Mouse (Mus musculus) left cerebral cortex, postnatal 36 days (tissue): ENCODE results near the gene Ninj1. TPM values are rescaled to one million over a fixed set of nuclear protein-coding genes. Genes with fewer than 3 reads are reported as not detected.

Source experiments
- DNase-seq, 2 experiments: peaks; one replicate each; pipeline ENCODE4 v3.0.0; 2021 to 2022; ENCODE audit warnings: low spot score in 2 of 2, mixed read lengths in 1 of 2
- intact Hi-C: fragments of 180-260 bp; cut with DNase I; formaldehyde crosslinking; loops from one replicate; pipeline ENCODE4 v1.15.1; 2025
- total RNA-seq, 2 experiments: library from RNA; stranded (reverse); gene quantifications; 2 replicates each; pipeline ENCODE4 v1.2.3; 2021

Ninj1 gene
- total RNA-seq, 2 experiments from 2014 or later: 18.6 to 23.9 TPM

GRCm38 (mm10) chr13:49169448-49170207 lies 17.7 kb upstream of the Ninj1 start:
- DNase-seq: peak; percentile 84
- intact Hi-C loops: loop anchor here (5.0 kb wide), 2 partner anchors 112 to 512 kb away; no protein-coding TSS in a partner anchor

- peak; percentile 40 to 54 for DNase-seq
- intact Hi-C loops: loop anchor here (5.0 kb wide), 2 partner anchors 113 to 513 kb away; no protein-coding TSS in a partner anchor
Measured at GRCm38 (mm10) chr13:49170623-49171022, 16.7 kb upstream of the Ninj1 start.

GRCm38 (mm10) chr13:49171729-49172128 lies 15.6 kb upstream of the Ninj1 start:
- intact Hi-C loops: loop anchor here (5.0 kb wide), 2 partner anchors 114 to 514 kb away; no protein-coding TSS in a partner anchor

GRCm38 (mm10) chr13:49172335-49172734 lies 14.9 kb upstream of the Ninj1 start:
- intact Hi-C loops: loop anchor here (5.0 kb wide), 2 partner anchors 115 to 515 kb away; no protein-coding TSS in a partner anchor
- peak; percentile 73 to 80 for DNase-seq

More at GRCm38 (mm10) chr13:49171729-49172128, 15.6 kb upstream of the Ninj1 start:
- no peak for DNase-seq

- peak; percentile 84 to 87 for DNase-seq
- intact Hi-C loops: loop anchor here (5.0 kb wide), 2 partner anchors 116 to 516 kb away; no protein-coding TSS in a partner anchor
Measured at GRCm38 (mm10) chr13:49172971-49173596, 14.2 kb upstream of the Ninj1 start.

GRCm38 (mm10) chr13:49175509-49175908 lies 11.8 kb upstream of the Ninj1 start:
- no peak for DNase-seq
- intact Hi-C loops: no loop called here

GRCm38 (mm10) chr13:49178839-49179585 lies 8.3 kb upstream of the Ninj1 start:
- intact Hi-C loops: no loop called here

GRCm38 (mm10) chr13:49180274-49180673 lies 7.0 kb upstream of the Ninj1 start:
- no peak for DNase-seq
- intact Hi-C loops: no loop called here

More at GRCm38 (mm10) chr13:49178839-49179585, 8.3 kb upstream of the Ninj1 start:
- DNase-seq: peak; percentile 67 to 68

- intact Hi-C loops: no loop called here
Measured at GRCm38 (mm10) chr13:49180691-49181090, 6.6 kb upstream of the Ninj1 start.

GRCm38 (mm10) chr13:49181411-49181984 lies 5.8 kb upstream of the Ninj1 start:
- DNase-seq: no peak
- intact Hi-C loops: no loop called here

More at GRCm38 (mm10) chr13:49180691-49181090, 6.6 kb upstream of the Ninj1 start:
- no peak for DNase-seq

GRCm38 (mm10) chr13:49183161-49183560 lies 4.1 kb upstream of the Ninj1 start:
- intact Hi-C loops: no loop called here
- DNase-seq: no peak

GRCm38 (mm10) chr13:49183646-49184045 lies 3.6 kb upstream of the Ninj1 start:
- no peak for DNase-seq
- intact Hi-C loops: no loop called here

- intact Hi-C loops: no loop called here
- DNase-seq: peak; percentile 29 to 32
Measured at GRCm38 (mm10) chr13:49186798-49187287, 442 bp upstream of the Ninj1 start.

GRCm38 (mm10) chr13:49188219-49188965 lies 1.1 kb downstream of the Ninj1 start:
- intact Hi-C loops: no loop called here
- no peak for DNase-seq

- intact Hi-C loops: no loop called here
- DNase-seq: no peak
Measured at GRCm38 (mm10) chr13:49188966-49189360, 1.7 kb downstream of the Ninj1 start.

- DNase-seq: no peak
Measured at GRCm38 (mm10) chr13:49189970-49190870, 2.9 kb downstream of the Ninj1 start.

GRCm38 (mm10) chr13:49190876-49191672 lies 3.8 kb downstream of the Ninj1 start:
- intact Hi-C loops: no loop called here
- DNase-seq: no peak

More at GRCm38 (mm10) chr13:49189970-49190870, 2.9 kb downstream of the Ninj1 start:
- intact Hi-C loops: no loop called here
